Mouse (Mus musculus): ENCODE measurements around the gene Plekhn1. TPM values are rescaled to one million over a fixed set of nuclear protein-coding genes. Genes with fewer than 3 reads are reported as not detected.

Plekhn1 gene
- polyA plus RNA-seq (2012; rRNA removed): 37.5 and 39.1 TPM in 2 replicates

DNA sequence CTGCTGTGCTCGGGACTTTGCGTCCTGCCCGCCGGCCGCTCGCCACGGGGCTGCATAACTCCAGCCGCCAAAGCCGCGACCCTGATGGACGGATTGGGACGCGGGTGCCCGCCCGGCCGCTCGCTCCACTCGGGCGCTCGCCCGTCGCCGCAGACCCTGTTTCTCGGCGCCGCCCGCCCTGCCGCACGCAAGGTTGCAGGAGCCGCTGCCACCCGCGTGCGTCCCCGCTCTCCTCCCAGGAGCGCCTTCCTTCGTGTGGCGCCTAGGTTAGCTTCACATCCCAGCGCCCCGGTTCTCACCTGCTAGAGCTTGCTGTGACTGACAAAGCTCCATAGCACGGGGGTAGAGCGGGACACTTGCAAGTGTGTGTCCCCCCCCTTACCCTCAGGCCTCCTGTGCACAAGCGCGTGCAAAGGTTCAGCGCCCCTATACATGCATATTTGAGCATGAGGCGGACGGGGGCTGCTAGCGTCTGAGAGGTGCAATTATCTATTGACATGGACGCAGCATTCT is at the start of gene Plekhn1:
Gene Plekhn1 (minus strand): TSS at position 157 of the 513 bp plus-strand sequence.
- no peak for DNase-seq (ENCODE audit: low read depth)

GRCm38 (mm10) chr4:156255078-156255839 is 20.6 kb upstream of the Plekhn1 start, which contains the start of gene Samd11:
TSS of gene Samd11 (minus strand) at chr4:156255657.
- DNase-seq (ENCODE audit: low read depth): no peak

DNA sequence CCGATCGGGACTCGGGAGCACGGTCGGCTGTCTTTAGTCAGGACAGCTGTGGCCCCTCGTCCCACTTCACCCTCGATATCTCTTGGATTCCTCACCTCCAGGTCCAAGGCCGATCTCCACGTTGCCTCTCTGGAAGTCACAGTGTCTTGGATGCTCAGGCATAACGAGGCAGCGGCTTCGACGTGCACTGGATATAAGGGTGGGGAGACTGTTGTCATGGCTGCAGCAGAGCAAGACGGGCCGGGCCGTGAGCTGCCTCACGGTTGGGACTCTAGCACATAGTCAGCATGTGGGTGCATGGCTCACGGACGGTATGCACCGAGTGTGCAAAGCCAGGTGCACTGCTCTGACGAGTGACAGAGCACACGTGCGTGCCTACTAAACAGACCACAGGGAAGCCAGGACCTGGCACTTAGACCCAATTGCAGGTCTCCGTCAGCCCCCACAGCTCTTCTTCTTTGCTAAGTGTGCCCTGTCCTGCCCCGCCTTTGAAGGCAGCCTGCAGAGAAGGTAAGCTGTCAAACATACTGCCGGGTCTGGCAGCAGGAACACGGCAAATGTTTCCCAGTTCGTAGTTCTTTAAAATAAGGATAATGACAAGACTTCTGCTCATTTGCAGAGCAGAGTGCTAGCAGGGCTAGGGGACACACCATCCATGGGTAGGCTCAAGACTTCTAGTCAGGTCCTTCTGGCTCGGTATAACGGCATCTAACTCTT is 19.9 kb upstream of the Plekhn1 start:
- DNase-seq (ENCODE audit: low read depth): no peak

DNA sequence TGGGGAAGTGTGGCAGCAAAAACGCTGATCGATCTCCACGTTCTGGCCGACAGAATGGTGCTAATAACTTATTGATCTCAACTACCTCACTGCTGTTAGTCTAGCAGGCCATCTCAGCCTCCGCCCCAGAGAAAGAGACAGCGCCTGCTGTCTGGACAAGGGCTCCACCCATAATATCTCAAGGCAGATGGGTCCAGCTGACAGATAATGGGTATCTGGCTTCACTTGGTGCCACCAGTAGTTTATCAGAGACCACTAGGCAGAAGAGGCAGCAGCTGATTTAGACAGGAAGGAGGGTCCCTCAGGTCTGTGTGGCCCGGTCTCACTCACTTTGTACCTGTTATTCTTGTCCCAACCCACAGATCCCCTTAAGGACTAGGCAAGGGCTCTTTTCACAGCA is 18.4 kb upstream of the Plekhn1 start:
- DNase-seq (ENCODE audit: low read depth): no peak

- no peak for DNase-seq (ENCODE audit: low read depth)
These were observed 18.0 kb upstream of the Plekhn1 start for GRCm38 (mm10) chr4:156252619-156253018.

DNA sequence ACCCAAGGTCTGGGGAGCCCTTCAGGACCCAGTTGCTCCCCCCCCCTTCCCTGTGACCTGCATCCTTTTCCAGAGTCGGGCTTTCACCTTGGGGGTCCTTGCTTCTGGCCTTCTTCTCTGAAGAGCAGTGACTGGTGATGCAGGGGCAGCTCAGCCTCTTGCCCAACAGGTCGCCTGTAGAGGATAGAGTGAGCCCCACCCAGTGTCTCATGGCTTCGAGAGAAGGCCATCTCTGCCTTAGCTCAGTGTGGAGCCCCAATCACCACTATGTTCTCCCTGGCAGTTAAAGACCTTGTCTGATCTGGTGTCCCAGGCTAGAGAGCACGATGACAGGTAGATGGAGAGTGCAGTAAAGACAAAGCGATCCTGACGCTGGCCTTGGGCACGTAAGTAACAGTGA is 17.5 kb upstream of the Plekhn1 start:
- DNase-seq (ENCODE audit: low read depth): no peak

DNA sequence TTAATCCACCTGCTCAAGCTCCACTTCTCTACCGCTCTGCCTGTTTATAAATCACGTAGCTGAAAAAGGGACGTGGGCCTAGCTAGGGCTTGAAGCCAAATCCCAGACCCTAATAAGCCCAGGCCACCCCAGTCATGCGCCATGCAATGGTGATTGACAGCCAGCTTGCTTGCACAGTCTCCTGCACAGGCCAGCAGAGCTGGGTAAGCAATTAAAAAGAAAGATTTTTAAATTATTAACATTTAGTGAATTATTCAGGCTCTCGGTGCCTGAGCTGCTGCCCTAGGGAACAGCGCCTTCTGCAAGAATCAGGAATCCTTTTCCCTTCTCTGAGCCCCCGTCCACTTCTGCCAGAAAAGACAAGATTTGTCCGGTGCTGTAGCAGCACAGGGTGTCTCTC is 16.4 kb upstream of the Plekhn1 start:
- no peak for DNase-seq (ENCODE audit: low read depth)

- no peak for DNase-seq (ENCODE audit: low read depth)
These were observed 14.9 kb upstream of the Plekhn1 start for GRCm38 (mm10) chr4:156249567-156249966.

DNA sequence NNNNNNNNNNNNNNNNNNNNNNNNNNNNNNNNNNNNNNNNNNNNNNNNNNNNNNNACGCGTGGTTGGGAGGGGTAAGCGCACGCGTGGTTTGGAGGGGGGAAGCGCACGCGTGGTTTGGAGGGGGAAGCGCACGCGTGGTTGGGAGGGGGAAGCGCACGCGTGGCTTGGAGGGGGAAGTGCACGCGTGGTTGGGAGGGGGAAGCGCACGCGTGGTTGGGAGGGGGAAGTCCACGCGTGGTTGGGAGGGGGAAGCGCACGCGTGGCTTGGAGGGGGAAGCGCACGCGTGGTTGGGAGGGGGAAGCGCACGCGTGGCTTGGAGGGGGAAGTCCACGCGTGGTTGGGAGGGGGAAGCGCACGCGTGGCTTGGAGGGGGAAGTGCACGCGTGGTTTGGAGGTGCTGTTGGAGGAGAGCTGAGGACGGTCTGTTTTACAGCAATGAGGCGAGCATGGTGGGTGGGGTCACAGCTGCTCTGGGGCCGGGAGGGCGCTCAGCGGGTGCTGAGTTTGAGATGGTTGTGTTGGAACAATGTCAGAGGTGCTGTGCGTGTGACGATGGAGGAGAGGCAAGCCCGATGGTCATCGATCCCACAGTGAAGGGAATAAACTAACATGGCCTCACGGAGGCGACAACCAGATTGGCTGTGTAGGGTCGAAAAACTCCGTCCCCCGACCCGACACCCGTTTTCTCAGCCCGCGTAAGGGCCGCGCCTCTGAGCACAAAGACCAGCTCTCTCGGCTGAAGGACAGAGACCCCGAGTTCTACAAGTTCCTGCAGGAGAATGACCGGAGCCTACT is 2.2 kb upstream of the Plekhn1 start:
- DNase-seq (ENCODE audit: low read depth): no peak

DNA sequence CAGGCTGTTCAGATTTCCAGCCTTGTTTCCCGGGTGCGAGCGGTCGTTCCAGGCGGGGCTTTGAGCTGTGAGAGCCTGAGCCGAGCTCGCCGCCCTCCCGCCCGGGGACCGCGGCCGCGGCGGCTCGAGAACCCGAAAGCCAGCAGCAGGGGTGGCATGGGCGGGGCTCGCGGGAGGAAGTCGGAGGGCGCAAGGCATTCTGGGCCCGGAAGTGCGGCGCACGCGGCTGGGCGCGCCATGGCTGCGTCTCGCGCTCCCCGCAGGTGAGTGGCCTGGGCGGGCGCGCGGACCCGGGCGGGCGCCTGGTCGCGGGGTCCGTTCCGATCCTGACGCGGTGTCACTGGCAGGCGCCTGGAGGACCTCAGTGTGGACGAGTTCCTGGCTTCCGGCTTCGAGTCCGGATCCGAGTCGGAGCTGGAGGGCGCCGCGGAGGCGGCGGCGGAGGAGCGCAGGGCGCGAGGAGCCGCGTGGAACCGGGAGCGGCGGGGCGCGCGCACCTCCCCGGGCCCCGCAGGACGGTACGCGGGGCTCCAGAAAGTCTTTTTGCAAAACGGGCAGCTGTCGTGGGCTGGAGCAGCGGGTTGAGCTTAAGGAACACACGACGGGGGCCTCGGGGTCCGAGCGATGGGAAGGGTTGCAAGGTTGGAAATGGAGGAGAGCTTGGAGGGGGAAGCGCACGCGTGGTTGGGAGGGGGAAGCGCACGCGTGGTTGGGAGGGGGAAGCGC is 1.3 kb upstream of the Plekhn1 start, which contains the start of gene Noc2l:
Gene Noc2l (plus strand): TSS at position 203 of the 726 bp plus-strand sequence.
- DNase-seq (ENCODE audit: low read depth): no peak

DNA sequence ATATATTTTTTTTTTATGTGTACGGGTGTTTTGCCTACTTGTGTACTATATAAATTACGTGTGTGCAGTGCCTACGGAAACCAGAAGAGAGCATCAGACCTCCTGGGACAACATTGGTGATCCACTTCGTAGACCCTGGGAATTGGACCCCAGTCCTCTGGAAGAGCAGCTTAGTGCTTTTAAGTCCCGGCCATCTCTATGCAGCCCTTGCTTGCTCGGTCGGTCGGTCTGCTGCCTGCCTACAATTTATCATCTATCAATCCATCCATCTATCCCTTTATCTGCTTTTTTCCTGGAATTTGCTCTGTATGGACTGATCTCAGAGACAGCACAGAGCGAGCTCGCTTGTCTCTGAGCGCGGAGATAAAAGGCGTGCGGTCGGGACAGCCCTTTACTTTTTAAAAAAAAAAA is 708 bp upstream of the Plekhn1 start:
- DNase-seq (ENCODE audit: low read depth): no peak

- no peak for DNase-seq (ENCODE audit: low read depth)
These were observed 596 bp downstream of the Plekhn1 start for GRCm38 (mm10) chr4:156234021-156234501.

GRCm38 (mm10) chr4:156228393-156229024 is 6.1 kb downstream of the Plekhn1 start:
- no peak for DNase-seq (ENCODE audit: low read depth)

DNA sequence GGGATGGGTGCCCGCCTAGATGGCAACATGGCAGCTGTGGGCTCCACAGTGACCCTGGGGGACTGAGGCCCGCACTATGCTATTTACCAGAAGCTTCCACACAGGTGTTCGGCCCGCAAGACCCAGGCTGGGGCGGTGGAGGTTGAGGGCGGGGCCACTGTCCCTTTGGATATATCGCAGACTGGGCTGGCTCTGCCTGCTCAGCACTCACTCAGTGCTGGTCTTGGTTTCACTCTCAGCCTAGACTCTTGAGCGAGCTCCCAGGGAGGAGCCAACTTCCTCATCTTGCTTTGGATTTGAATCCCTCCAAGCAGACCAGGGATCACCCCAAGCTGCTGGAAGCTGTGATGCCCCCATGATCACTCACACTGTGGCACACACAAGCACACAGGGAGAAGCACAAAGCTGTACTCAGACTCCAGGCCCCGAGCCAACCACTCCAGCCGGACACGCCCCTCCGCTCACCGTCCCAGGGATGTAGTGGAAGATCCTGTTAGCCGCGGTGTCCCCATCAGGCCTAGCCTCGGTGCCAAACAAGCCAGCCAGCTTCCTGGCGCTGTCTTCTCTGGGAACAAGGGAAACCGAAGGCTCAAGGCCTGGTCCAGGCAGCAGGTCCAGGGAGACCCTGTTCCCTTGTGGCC is 6.8 kb downstream of the Plekhn1 start:
- DNase-seq (ENCODE audit: low read depth): no peak

GRCm38 (mm10) chr4:156224276-156224675 is 10.4 kb downstream of the Plekhn1 start:
- DNase-seq (ENCODE audit: low read depth): no peak

DNA sequence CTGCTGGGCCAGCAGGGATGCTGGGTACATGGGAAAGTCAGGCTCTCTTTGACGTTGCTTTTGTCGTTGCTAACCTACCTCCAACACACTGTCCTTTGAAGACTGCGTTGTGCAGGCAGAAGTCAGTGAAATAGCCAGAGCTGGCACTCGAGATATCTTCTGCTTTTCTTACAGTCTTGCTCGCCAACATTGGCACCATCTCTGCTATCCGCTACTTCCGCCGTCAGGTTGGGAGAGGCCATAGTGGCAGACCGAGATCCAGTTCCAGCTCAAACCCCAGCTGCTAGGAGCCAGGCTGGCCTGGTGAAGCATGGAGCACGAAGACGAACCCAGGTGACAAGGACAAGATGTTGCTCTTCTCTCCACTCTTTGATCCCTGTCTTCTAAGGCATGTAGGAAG is 14.7 kb downstream of the Plekhn1 start:
- no peak for DNase-seq (ENCODE audit: low read depth)

GRCm38 (mm10) chr4:156217838-156218237 is 16.8 kb downstream of the Plekhn1 start:
- no peak for DNase-seq (ENCODE audit: low read depth)

DNA sequence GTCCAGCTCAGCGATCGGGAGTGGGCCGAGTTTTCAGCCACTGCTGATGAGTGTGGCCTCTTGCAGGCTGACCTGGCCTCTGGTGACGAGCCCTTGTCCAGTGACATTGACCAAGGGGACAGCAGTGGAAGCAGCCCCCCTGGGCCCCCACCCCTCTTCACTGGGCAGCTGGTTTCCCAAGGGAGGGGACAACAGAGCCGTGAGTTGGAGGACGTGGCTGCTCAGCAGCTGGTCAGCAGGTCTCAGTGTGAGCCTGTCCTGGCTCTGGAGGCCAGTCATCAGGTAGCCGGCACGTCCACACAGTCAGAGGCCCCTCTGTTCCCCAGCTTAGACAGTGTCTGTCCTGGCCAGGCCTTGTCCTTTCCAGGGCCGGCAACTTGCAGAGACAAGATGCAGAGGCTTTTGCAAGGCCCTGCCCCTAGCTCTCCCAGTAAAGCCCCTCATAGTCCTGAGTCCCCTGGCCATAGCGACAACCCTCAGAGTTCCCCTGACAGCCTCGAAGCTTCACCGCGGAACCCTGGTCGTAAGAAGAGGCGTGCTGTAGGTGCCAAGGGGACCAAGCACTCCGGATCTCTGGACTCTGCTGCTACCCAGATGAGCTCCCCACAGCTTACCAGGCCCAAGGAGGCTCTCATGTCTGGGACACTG is 17.5 kb downstream of the Plekhn1 start:
- no peak for DNase-seq (ENCODE audit: low read depth)

DNA sequence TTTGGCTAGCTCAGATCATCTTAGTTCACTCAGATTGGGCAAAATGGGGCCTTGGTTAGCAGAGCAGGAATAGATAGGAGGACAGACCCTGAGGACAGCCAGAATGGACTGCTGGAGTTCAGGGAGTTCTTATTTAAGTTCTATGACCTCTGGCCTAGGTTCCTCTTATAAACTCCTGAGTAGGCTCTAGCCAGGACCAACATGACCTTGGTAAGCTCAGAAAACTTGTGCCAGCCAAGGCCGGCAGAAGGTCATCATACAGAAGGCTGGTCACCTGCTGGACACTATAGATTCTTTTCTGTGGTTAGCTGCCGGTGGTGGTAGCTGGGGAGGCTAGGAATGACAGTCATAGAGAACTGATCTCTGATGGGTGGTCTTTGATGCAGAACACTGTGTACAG is 18.5 kb downstream of the Plekhn1 start:
- no peak for DNase-seq (ENCODE audit: low read depth)

DNA sequence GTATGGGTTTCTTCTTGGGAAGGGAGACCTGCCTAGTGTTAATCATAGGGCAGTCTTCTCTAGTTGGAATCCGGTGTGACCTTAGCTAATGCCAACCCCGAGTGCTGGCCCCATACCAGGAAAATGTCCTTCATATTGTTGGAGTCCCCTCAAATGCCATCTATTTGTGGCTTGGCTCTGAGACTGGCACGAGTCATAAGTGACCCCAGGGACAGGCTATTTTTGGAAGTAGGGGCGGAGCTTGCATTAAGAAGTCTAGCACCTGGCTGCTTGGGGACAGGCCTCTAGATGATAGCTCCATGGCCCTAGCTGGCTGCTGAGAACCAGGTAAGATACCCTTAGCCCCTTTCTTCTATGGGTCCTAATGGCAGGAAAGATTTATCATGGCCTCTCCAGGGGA is 19.0 kb downstream of the Plekhn1 start, which contains the start of gene Perm1:
Gene Perm1 (plus strand): TSS at position 220 of the 400 bp plus-strand sequence.
- DNase-seq (ENCODE audit: low read depth): no peak
